Mouse (Mus musculus): ENCODE measurements around the gene Yod1. TPM values are rescaled to one million over a fixed set of nuclear protein-coding genes. Genes with fewer than 3 reads are reported as not detected.
A peak's percentile ranks its signal among the peaks of the same experiment; 100 is the strongest.

Gene Yod1
- polyA plus RNA-seq, 1 experiment from 2014 or later, result 15.0 TPM

DNA sequence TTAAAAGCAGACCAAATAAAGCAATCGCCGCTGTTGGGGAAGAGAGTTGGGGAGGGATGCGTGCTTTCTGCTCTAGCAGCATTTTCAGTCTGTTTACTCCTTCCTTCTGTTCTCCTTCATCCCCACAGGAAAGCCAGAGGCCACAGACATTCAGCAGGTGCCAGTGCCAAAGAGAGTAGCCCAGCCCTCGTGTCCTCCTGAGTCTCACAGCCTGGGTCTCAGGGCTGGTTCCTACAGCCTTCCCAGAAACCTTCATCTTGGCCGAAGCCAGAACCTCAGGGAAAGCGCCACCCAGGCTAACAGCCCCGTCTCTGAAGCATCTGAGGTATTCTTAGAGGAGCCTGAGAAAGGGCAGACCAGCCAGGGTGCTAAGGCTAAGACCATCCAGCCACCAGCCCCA, 25.1 kb downstream of the Yod1 start:
- no peak for ATAC-seq
- Histone ChIP-seq H3K9me3 (ENCODE audit: low read length) (no peaks in the 10 kb centered on the region), H3K4me1 (ENCODE audit: insufficient read depth, low read depth, low read length) (peaks cover 6% of the 10 kb centered on the region; the same call in 1 of the 2 replicates), H3K27ac (ENCODE audit: low read length) (no peak overlapping the region), H3K36me3 (ENCODE audit: insufficient read depth, low read length) (0 out of 2 replicates have a peak, but pooled peaks cover 10% of the 10 kb centered on the region), H3K27me3 (replicated peaks; ENCODE audit: insufficient read depth, low read length) (no peaks in the 10 kb centered on the region), H3K9ac (replicated peaks; ENCODE audit: low read depth) (no peak overlapping the region), H3K4me3 (ENCODE audit: low read depth, low read length) (no peak overlapping the region), H3K4me2 (replicated peaks; ENCODE audit: low read depth, low read length) (no peak overlapping the region)
- DNase-seq (ENCODE audit: low spot score), result no peak
- TF ChIP-seq CTCF (IDR thresholded peaks at IDR 0.05) (no peak), EP300 (IDR thresholded peaks at IDR 0.05) (no peak)
- 89% methylated on average over 7 of the region's 7 CpGs for WGBS

DNA sequence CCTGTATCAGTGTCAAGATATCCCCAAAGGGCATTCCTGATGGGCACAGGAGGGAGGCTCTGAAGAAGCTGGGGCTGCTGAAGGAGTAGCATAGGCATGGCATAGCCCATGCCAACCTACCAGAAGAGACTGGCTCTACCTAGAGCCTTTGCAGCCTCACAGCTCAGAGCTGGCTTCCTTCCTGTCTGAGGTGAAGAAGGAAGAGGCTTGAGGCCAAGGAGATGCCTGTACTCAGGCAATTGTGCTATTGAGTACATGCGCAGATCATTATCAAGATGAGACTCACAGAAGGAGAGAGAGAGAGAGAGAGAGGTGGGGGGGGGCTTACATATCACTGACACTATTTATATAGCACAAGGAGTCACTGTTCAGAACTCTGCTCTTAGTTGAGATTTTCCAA, 26.6 kb downstream of the Yod1 start:
- no peak overlapping the region for H3K27ac ChIP-seq (ENCODE audit: low read length)
- H3K9me3 ChIP-seq (ENCODE audit: low read length), result no peaks in the 10 kb centered on the region
- H3K4me2 ChIP-seq (replicated peaks; ENCODE audit: low read depth, low read length), result no peak overlapping the region
- no peak overlapping the region for H3K9ac ChIP-seq (replicated peaks; ENCODE audit: low read depth)
- no peaks in the 10 kb centered on the region for H3K27me3 ChIP-seq (replicated peaks; ENCODE audit: insufficient read depth, low read length)
- no peak for DNase-seq (ENCODE audit: low spot score)
- ATAC-seq, result no peak
- peaks cover 6% of the 10 kb centered on the region; the same call in 1 of the 2 replicates for H3K4me1 ChIP-seq (ENCODE audit: insufficient read depth, low read depth, low read length)
- H3K36me3 ChIP-seq (ENCODE audit: insufficient read depth, low read length), result 0 out of 2 replicates have a peak, but pooled peaks cover 10% of the 10 kb centered on the region
- 67% methylated on average over 1 of the region's 1 CpGs for WGBS
- TF ChIP-seq CTCF (IDR thresholded peaks at IDR 0.05) (no peak), EP300 (IDR thresholded peaks at IDR 0.05) (no peak)
- H3K4me3 ChIP-seq (ENCODE audit: low read depth, low read length), result no peak overlapping the region

DNA sequence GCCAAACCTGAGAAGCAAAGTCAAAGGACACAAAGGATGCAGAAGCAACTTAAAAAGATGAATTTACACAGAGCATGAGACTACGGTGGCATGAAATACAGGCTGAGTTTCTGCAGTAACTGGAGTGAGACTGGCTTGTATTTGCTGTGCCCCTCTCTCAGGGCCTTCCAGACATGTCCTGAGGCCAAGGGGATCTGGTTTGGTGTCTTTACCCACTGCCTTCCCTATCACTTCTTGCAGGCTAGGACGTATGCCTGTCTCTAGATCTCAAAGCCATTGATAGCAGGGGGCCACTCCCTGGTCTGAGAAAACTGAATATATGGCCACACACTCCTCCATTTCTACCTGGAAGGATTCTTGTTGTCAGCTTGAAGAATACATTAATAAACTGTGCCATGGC, 27.1 kb downstream of the Yod1 start:
- no peak for TF ChIP-seq EP300 (IDR thresholded peaks at IDR 0.05)
- Histone ChIP-seq H3K4me2 (replicated peaks; ENCODE audit: low read depth, low read length) (0 out of 2 replicates have a peak overlapping the region, but pooled peaks have one; percentile 5), H3K9ac (replicated peaks; ENCODE audit: low read depth) (no peak overlapping the region), H3K4me3 (ENCODE audit: low read depth, low read length) (no peak overlapping the region), H3K4me1 (ENCODE audit: insufficient read depth, low read depth, low read length) (peaks cover 6% of the 10 kb centered on the region; the same call in 1 of the 2 replicates), H3K36me3 (ENCODE audit: insufficient read depth, low read length) (0 out of 2 replicates have a peak, but pooled peaks cover 10% of the 10 kb centered on the region), H3K27me3 (replicated peaks; ENCODE audit: insufficient read depth, low read length) (no peaks in the 10 kb centered on the region), H3K9me3 (ENCODE audit: low read length) (no peaks in the 10 kb centered on the region), H3K27ac (ENCODE audit: low read length) (peak overlapping the region; percentile 29; the same call in 1 of the 2 replicates)
- ATAC-seq, result no peak
- no peak for DNase-seq (ENCODE audit: low spot score)
- WGBS, result 84% methylated on average over 2 of the region's 2 CpGs

DNA sequence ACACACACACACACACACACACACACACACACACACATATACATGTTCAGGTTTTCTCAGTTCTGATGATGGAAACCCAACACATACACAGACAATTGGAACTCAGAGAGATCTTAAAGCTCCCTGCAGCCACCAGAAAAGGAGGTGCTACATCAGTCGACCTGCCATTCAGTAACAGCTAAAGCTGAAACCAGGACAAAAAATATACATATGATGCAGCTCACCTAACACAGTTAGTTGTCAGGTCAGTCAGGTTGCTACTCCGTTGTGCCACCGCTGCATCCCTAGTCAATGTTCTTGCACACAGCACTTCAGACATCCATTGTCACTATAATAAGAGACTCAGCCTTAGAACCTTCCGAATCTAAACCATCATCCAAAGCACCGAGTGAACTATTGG, 27.8 kb downstream of the Yod1 start:
- Histone ChIP-seq H3K27me3 (replicated peaks; ENCODE audit: insufficient read depth, low read length) (no peaks in the 10 kb centered on the region), H3K36me3 (ENCODE audit: insufficient read depth, low read length) (0 out of 2 replicates have a peak, but pooled peaks cover 10% of the 10 kb centered on the region), H3K4me1 (ENCODE audit: insufficient read depth, low read depth, low read length) (peaks cover 4% of the 10 kb centered on the region; the same call in 1 of the 2 replicates), H3K9ac (replicated peaks; ENCODE audit: low read depth) (no peak overlapping the region), H3K4me2 (replicated peaks; ENCODE audit: low read depth, low read length) (no peak overlapping the region), H3K9me3 (ENCODE audit: low read length) (no peaks in the 10 kb centered on the region), H3K27ac (ENCODE audit: low read length) (no peak overlapping the region), H3K4me3 (ENCODE audit: low read depth, low read length) (no peak overlapping the region)
- TF ChIP-seq EP300 (IDR thresholded peaks at IDR 0.05) (no peak), CTCF (IDR thresholded peaks at IDR 0.05) (no peak)
- 93% methylated on average over 5 of the region's 5 CpGs for WGBS
- ATAC-seq (no peak), DNase-seq (ENCODE audit: low spot score) (no peak)

DNA sequence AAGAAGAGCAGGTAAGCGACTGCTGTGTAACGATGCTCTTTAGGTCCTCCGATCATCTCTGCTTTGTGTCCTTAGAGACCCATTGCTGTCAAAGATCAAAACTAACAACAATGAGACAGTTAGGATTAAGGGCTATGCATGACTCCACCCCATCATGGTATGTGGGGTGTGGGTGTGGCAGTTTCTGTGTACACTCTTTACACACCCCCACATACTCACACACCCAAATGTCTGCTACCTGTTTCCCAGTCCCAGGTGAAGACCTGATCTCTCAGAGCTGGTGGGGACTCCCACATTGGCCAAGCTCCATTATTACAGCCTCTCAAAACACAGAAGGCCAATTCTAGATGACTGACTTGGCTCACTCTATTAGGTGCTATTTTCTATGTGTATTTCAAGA, 28.5 kb downstream of the Yod1 start:
- TF ChIP-seq EP300 (IDR thresholded peaks at IDR 0.05), result no peak; the same call in 1 of the 2 replicates
- no peak for TF ChIP-seq CTCF (IDR thresholded peaks at IDR 0.05)
- WGBS, result 89% methylated on average over 3 of the region's 3 CpGs
- DNase-seq (ENCODE audit: low spot score), result peak; percentile 40
- no peak overlapping the region for H3K4me2 ChIP-seq (replicated peaks; ENCODE audit: low read depth, low read length)
- peak overlapping the region; percentile 43; the same call in 1 of the 2 replicates for H3K27ac ChIP-seq (ENCODE audit: low read length)
- H3K27me3 ChIP-seq (replicated peaks; ENCODE audit: insufficient read depth, low read length), result no peaks in the 10 kb centered on the region
- H3K4me1 ChIP-seq (ENCODE audit: insufficient read depth, low read depth, low read length), result no peaks in the 10 kb centered on the region
- no peaks in the 10 kb centered on the region for H3K9me3 ChIP-seq (ENCODE audit: low read length)
- 0 out of 2 replicates have a peak, but pooled peaks cover 10% of the 10 kb centered on the region for H3K36me3 ChIP-seq (ENCODE audit: insufficient read depth, low read length)
- no peak overlapping the region for H3K9ac ChIP-seq (replicated peaks; ENCODE audit: low read depth)
- H3K4me3 ChIP-seq (ENCODE audit: low read depth, low read length), result no peak overlapping the region
- peak; percentile 34; the same call in 1 of the 2 replicates for ATAC-seq

DNA sequence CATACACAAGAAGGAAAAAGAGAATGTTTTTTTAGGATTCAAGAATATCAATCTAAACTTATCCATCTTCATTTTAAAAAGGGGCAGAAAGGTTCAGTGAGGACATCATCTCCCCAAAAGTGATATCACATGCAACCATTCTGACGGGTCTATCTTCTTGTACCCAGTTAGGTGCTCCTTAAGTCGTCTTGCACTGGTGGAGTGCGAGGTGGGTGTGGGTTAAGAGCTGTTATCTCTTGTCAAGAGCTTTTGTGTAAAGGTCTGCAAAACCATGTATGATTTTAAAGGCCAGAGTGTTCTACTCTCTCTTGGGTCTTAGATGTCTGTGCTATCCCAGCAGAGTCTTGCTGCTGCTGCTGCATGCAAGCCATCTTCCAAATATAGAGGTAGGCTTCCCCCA, 29.7 kb downstream of the Yod1 start:
- DNase-seq (ENCODE audit: low spot score), result no peak
- 49% methylated on average over 3 of the region's 3 CpGs for WGBS
- Histone ChIP-seq H3K4me1 (ENCODE audit: insufficient read depth, low read depth, low read length) (no peaks in the 10 kb centered on the region), H3K9ac (replicated peaks; ENCODE audit: low read depth) (no peak overlapping the region), H3K4me3 (ENCODE audit: low read depth, low read length) (no peak overlapping the region), H3K27me3 (replicated peaks; ENCODE audit: insufficient read depth, low read length) (no peaks in the 10 kb centered on the region), H3K36me3 (ENCODE audit: insufficient read depth, low read length) (0 out of 2 replicates have a peak, but pooled peaks cover 10% of the 10 kb centered on the region), H3K4me2 (replicated peaks; ENCODE audit: low read depth, low read length) (no peak overlapping the region), H3K27ac (ENCODE audit: low read length) (no peak overlapping the region), H3K9me3 (ENCODE audit: low read length) (no peaks in the 10 kb centered on the region)
- peak; percentile 6; the same call in 1 of the 2 replicates for ATAC-seq
- TF ChIP-seq EP300 (IDR thresholded peaks at IDR 0.05) (no peak), CTCF (IDR thresholded peaks at IDR 0.05) (no peak)
